Mouse (Mus musculus) c-Kit-positive CD71-positive TER-119-positive erythroid progenitor cells, embryonic 14.5 days (primary cell): ENCODE results near the gene Fgfr2.
A peak's percentile ranks its signal among the peaks of the same experiment; 100 is the strongest.

Source experiments
- DNase-seq: peaks from one replicate; pipeline ENCODE4 v3.0.0-alpha.2; 2013; ENCODE audit warnings: low spot score

Fgfr2 gene

GRCm38 (mm10) chr7:132817056-132817455, 306.1 kb downstream of the Fgfr2 start:
- no peak for DNase-seq

GRCm38 (mm10) chr7:132816528-132816927, 306.6 kb downstream of the Fgfr2 start:
- no peak for DNase-seq

DNA sequence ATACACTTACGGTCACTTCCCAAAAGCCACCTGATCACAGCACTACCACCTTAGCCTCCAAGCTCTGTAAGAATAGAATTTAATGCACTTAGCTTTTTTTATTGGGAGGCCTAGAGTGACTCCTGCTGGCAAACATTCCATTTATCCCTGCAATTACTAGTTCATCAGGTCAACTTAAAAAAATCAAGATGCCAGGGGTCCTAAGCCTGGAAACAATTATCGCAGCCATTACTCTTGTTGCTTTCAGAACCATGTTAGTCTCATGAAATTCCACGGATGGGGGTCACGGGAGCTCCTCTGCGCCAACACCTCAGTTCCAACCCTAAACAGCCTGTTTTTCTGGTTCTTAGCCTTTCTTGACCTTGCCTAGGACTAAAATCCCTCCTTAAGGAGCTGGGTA, 308.1 kb downstream of the Fgfr2 start:
- DNase-seq: no peak

DNA sequence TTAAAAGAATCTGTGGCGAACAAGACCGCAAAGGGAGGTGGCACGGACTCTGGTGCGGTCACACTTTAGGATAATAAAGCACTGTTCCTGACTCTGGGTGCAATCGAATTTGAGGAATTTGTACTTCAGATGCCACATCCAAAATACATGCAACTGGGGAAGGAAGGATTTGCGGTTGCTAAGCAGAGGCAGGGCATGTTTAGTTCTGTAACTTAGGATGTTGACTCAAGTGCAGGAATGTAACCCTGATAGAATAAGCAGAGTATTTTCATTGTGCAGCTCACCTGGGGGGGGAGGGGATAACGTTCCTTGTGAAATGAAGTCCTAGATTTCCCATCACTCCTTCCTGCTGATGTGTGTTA, 309.1 kb downstream of the Fgfr2 start:
- no peak for DNase-seq

DNA sequence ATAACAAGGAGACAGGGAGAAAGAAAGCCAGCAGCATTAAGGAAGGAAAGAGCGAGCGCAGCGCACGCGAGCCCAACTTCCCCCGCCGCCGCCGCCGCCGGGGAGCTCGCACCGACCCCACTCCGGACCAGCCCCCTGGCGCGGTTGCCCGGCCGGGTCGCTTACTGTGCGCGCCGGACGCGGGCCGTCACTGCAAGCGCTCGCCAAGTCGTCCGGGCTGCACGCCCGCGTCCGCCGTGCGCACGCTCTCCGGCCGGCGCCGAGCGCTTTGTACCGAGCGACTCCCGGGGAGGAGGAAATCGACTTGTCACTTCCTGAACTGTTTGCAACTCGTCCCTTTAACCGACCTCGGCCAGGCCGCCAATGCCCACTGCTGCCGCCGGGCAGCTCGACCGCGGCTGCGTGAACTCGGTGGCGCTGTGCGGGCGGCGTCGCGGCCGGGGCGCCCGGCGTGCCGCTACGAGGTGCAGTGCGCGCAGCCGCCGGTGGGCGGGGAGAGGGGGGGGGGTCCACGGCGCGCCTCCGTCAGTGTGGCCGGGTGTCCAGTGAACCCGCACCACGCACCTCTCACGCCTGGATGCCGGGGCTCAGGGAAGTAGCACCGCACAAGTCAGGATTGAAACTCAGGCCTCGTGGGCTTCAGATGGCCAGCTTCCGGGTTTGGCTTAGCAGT, 309.6 kb downstream of the Fgfr2 start, which contains the start of gene Fam53b:
TSS of gene Fam53b (minus strand) at position 471 of the 673 bp plus-strand sequence.
- DNase-seq: no peak

- peak; percentile 44 for DNase-seq
These were observed 310.3 kb downstream of the Fgfr2 start for GRCm38 (mm10) chr7:132812619-132813415.

DNA sequence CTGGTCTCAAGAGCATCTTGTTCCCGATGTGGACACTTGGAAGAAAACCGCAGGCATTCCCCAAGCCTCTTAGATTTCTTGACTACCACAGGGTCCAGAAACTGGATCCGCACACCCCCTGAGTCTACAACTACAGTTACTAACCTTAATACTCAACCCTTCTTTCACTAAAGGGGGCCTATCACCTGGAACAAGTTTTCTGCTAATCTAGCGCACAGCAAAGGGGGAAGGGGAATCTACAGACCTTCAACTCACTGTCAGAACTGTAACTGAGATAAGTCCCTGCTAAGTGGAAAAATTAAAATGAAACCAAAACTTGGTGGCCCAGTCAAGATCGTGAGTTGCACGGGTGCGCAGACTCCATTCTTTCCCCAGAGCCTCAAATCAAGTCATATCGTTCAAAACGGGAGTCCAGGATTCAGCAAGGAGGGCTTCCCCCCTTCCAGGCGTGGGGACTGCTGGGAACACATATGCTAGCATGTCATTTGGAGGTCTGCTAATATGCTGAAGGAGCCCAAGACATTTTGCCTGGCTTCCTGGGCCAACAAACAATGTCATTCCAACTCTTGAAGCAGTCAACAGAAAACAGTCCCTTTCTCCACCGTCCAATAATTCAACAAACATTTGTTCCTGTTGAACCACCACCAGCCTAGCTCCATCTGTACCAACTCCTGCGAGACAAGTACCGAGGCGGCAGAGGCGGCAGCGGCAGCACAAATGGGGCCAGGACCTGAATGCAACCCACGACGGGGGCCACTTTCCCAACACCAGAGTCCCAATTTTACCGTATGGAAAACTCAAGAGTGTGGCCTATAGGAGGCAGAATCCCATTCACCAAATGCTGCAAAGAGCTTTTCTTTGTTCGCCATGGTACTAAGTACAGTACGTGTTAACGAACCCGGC, 311.2 kb downstream of the Fgfr2 start:
- peak; percentile 63 for DNase-seq

DNA sequence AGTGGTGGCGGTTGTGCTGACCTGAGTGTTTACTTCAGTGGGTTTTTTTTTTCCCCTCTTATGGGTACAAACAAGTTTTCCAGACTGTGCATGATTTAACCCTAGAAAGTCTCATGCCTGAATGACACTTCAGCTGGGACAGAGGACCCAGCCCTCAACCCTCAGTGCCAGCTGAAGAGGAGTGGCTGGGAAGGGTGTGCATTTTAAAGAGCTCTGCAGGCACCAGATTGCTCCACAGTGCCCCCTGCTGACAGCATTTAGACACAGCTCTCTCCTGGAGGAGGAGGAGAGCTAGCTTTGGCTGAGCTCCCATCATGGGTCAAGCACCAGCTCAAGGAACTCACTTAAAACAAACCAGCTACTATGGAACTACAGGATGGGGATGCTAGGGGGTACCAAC, 312.3 kb downstream of the Fgfr2 start:
- DNase-seq: peak; percentile 92

GRCm38 (mm10) chr7:132810368-132810767, 312.8 kb downstream of the Fgfr2 start:
- no peak for DNase-seq

- DNase-seq: no peak
These were observed 313.4 kb downstream of the Fgfr2 start for GRCm38 (mm10) chr7:132809721-132810120.

DNA sequence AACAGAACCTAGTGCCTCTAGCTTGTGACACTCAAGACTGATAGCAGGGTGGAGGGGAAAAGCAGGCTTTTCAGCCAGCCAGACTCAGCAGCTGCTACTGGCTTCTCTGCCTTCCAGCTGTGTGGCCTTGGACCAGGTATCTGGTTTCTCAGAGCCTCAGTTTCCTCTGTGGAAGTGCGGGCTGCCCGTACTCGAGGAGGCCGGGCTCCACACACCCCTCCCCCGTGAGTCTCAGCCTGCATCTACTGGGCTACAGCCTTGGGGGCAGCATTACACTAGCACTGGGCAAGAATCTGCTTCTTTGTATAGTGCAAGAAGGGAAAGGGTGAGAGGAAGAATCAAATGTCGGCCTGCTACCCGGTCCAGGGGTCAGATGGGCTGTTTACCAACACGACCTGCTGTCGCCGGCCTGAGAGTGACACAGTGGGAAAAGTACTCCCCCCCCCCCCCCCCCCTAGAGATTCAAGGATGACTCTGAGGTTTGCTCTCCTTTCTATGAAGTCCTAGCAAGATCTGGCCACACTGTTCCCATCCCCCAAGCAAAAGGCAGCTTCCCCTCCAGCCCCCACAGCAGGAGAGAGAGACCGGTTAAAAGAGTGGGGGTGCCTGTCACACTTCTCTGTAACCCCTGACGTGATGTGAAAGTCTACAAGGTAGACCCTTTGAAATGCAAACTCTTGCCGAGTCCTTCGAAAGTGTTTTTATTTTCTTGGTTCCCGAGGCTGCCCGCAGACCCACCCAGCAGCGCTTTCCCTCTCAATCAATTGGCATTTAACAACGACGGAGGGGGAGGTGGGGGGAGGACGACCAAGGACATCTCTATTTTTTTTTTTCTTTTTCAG, 314.1 kb downstream of the Fgfr2 start:
- no peak for DNase-seq

DNA sequence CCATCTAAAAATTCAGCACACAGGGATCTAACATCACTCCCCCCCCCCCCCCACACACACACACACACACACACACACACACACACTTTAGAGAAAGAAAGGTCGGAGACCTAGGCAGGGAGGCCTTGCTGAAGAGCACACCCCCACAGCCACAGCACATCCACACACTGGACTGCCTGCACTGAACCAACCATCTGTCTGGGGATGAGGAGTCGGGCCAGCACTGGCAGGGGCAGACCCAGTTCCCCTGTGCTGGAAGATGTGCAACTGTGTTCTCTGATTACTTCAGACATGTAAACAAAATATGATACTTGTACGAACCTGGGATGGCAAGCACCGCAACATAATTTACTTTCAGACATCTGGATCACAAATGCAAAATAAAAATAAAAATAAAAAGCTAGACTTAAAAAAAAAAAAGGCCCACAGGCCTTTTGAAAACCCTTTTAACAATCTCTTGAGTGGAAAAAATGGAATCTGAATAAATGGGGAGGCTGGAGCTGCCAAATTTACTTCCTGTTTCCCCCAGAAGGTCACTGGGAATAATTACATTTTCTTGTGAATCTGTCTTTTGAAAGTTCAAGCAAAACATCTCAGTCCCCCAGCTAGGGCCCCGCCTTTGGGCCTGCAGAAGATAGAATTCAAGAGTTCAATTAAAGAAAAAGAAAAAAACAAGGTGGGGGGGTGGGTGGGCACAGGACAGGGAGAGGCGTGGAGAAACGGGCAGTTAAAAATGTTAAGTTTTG, 314.9 kb downstream of the Fgfr2 start:
- no peak for DNase-seq

DNA sequence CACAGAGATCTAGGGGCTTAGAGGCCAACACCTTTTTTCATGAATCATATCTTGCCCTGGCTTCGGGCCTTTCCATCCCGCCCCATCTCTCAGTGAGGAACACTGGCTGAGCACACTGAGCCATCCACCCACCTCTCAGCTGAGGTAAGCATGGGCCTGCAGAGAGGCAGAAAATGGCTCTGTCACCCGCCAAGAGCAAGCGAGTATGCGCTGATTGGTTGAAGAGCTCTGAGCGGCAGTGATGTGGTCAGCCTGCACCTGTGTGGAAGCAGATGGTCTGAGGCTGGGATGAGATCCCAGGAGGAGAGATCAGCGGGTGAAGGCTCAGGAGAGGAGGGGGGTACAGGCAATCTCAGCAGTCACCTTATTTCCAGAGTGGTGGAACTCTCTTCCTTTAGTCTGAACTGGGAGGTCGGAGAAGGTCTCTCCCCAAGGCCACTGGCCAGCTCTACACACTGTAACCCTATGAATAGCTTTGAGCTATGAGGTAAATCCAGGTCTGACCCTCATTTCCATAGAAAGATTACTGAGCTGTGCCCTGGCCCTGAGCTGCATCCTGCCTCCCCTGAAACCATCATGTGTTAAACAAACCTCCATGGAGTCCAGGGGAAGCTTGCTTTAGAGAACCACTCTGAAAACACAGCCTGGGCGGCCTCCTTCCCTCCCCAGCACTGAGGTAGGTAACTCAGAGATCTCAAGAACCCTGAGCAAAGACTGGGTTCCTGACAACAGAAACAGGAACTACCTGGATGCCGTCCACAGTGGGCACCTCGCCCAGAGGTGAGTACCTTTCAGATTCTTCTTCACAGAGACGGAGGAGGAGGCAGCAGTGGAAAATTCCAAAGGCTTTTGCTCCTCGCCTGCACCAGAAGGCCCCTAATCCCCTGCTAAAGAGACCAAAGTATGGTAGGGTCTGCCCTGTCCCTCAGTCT, 316.0 kb downstream of the Fgfr2 start:
- DNase-seq: no peak

GRCm38 (mm10) chr7:132806286-132806685, 316.9 kb downstream of the Fgfr2 start:
- no peak for DNase-seq

- peak; percentile 38 for DNase-seq
These were observed 318.2 kb downstream of the Fgfr2 start for GRCm38 (mm10) chr7:132804951-132805350.

- no peak for DNase-seq
These were observed 318.7 kb downstream of the Fgfr2 start for GRCm38 (mm10) chr7:132804461-132804860.

GRCm38 (mm10) chr7:132803962-132804361, 319.2 kb downstream of the Fgfr2 start:
- peak; percentile 43 for DNase-seq

DNA sequence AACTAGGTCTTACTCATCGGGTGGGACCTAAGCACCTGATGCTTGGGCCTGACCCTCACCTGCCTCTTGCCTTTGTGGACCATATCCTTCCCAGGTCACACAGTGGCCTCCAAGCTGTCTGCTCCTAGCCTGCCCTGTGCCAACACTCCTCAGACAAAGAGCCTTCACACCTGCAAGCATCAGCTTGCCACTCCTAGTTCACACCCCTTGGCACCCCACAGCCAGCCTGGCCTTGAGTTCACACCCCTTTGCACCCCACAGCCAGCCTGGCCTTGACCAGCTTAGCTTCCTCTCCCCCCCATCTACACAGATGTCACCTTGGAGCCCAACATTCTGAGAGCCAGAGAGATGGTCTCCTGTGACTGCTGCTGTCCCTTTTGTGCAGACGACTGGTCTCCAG, 319.8 kb downstream of the Fgfr2 start:
- DNase-seq: no peak

DNA sequence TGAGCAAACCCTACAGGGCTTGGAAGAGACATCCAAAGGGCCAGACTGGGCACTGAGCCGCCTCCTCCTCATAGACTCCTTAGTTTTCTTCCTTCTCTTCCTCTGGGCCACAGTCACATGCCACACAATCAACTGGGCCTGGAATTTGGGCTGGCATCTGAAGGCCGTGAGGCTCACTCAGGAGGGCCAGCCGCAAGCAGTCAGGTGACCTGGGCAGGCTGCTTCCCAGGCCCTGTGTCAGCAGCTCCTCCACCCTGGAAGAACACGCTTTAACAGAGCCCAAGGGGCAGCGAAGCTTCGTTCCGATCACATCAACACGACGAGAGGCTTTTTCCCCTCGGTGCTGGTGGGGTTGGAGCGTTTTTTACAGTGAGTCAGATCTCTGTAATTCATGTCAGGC, 320.5 kb downstream of the Fgfr2 start:
- no peak for DNase-seq

DNA sequence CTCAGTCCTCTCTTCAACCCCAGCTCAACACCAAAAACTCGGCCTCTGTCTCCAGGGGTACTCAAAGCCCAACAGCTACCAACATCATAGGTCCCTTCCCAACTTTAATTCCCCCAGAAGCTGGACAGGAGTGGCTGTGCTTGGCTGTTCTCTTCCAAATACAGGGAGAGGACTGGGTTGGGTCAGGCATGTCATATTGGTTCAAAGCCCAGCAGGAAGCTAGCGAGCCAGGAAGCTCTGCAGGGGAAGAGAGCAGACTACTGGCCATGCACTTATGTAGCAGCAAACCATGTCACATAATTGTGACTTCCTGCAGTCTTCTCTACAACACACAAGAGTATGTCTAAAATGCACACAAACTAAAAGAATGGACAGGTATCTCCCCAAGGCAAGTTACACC, 321.1 kb downstream of the Fgfr2 start:
- DNase-seq: no peak
